Mouse (Mus musculus) stomach, embryonic 14.5 days (tissue): ENCODE results near the gene Kcne3. TPM values are rescaled to one million over a fixed set of nuclear protein-coding genes. Genes with fewer than 3 reads are reported as not detected.

Source experiments
- ATAC-seq: fragments of 200-750 bp; cut with Nextera tagmentation; 2 replicates; pipeline ENCODE4 v1.8.0; 2017; ENCODE audit warnings: low read depth, moderate TSS enrichment; ENCODE audit not compliant: insufficient number of reproducible peaks, insufficient read depth, low FRiP score
- H3K27ac ChIP-seq: fragments of 300-500 bp; sonication (generic); 2 replicates; pipeline ENCODE4 v1.5.1; 2014; ENCODE audit warnings: mild to moderate bottlenecking, low read length, moderate library complexity, mixed read lengths
- H3K27me3 ChIP-seq: fragments of 300-500 bp; sonication (generic); 2 replicates; pipeline ENCODE4 v1.6.1; 2014; ENCODE audit warnings: low read length, control low read depth, mixed read lengths; ENCODE audit not compliant: control insufficient read depth, insufficient read depth
- H3K36me3 ChIP-seq: fragments of 300-500 bp; sonication (generic); 2 replicates; pipeline ENCODE4 v1.6.1; 2014; ENCODE audit warnings: mild to moderate bottlenecking, control low read depth, low read length, moderate library complexity, mixed read lengths; ENCODE audit not compliant: control insufficient read depth, insufficient read depth
- H3K4me1 ChIP-seq: fragments of 300-500 bp; sonication (generic); 2 replicates; pipeline ENCODE4 v1.6.1; 2014; ENCODE audit warnings: low read length, control low read depth, mixed read lengths; ENCODE audit not compliant: control insufficient read depth, insufficient read depth
- H3K4me2 ChIP-seq: fragments of 300-500 bp; sonication (generic); replicated peaks from 2 replicates; pipeline ENCODE4 v1.6.1; 2014; ENCODE audit warnings: low read depth, low read length, control low read depth
- H3K4me3 ChIP-seq: fragments of 300-500 bp; sonication (generic); 2 replicates; pipeline ENCODE4 v1.5.1; 2014; ENCODE audit warnings: low read depth, low read length, control low read depth
- H3K9ac ChIP-seq: fragments of 300-500 bp; sonication (generic); replicated peaks from 2 replicates; pipeline ENCODE4 v1.6.1; 2014; ENCODE audit warnings: low read depth, mild to moderate bottlenecking, control low read depth, low read length, moderate library complexity, mixed read lengths
- H3K9me3 ChIP-seq: fragments of 300-500 bp; sonication (generic); 2 replicates; pipeline ENCODE4 v1.6.1; 2016; ENCODE audit warnings: low read depth, low read length, control low read depth; ENCODE audit not compliant: control insufficient read depth
- polyA plus RNA-seq: library from polyadenylated mRNA; unstranded; fragments of >200 nt; fragmentation: Nextera tagmentation; extraction: Ambion mirVana; gene quantifications from 2 replicates; pipeline ENCODE4 v1.2.1, GENCODE M21; 2014

The Kcne3 gene
- polyA plus RNA-seq, 1 experiment from 2014 or later = 23.0 TPM

GRCm38 (mm10) chr7:100233681-100234080 lies 57.4 kb downstream of the Kcne3 start:
- Histone ChIP-seq H3K9ac (no peak overlapping the region), H3K4me3 (no peak overlapping the region), H3K4me2 (no peak overlapping the region), H3K4me1 (no peaks in the 10 kb centered on the region), H3K27ac (no peak overlapping the region), H3K27me3 (no peaks in the 10 kb centered on the region), H3K36me3 (no peaks in the 10 kb centered on the region), H3K9me3 (no peaks in the 10 kb centered on the region)
- ATAC-seq = no peak

Other genes starting within 250 kb of the Kcne3 start
- 8.9 and 9.9 TPM in 2 replicates for gene Rnf169, start 196.1 kb upstream of the Kcne3 start, polyA plus RNA-seq
- gene Chrdl2, start 170.3 kb upstream of the Kcne3 start, polyA plus RNA-seq = 1.0 and 1.4 TPM in 2 replicates
- 73.9 and 75.2 TPM in 2 replicates for gene Pold3, start 54.9 kb upstream of the Kcne3 start, polyA plus RNA-seq
- gene Lipt2, start 17.2 kb upstream of the Kcne3 start, polyA plus RNA-seq = 23.6 and 25.7 TPM in 2 replicates
- 4.3 and 4.6 TPM in 2 replicates for gene Pgm2l1, start 50.9 kb downstream of the Kcne3 start, polyA plus RNA-seq
- 8.7 and 10.0 TPM in 2 replicates for gene P4ha3, start 109.0 kb downstream of the Kcne3 start, polyA plus RNA-seq
- 30.6 and 34.2 TPM in 2 replicates for gene C2cd3, start 195.7 kb downstream of the Kcne3 start, polyA plus RNA-seq
- gene Ppme1, start 195.8 kb downstream of the Kcne3 start, polyA plus RNA-seq = 51.2 and 54.9 TPM in 2 replicates